Mouse (Mus musculus) intestine, postnatal 0 days (tissue): Measurements from ENCODE around the gene Ell2. TPM values are rescaled to one million over a fixed set of nuclear protein-coding genes. Genes with fewer than 3 reads are reported as not detected.

Source experiments
- ATAC-seq: fragments of 200-750 bp; cut with Nextera tagmentation; 2 replicates; pipeline ENCODE4 v1.8.0; 2017; ENCODE audit warnings: mild to moderate bottlenecking, moderate TSS enrichment, moderate library complexity
- H3K27ac ChIP-seq: fragments of 300-500 bp; sonication (generic); 2 replicates; pipeline ENCODE4 v1.5.1; 2014; ENCODE audit warnings: mild to moderate bottlenecking, low read depth, low read length, moderate library complexity
- H3K27me3 ChIP-seq: fragments of 300-500 bp; sonication (generic); replicated peaks from 2 replicates; pipeline ENCODE4 v1.6.1; 2014; ENCODE audit warnings: low read length, mixed read lengths; ENCODE audit not compliant: control insufficient read depth, insufficient read depth
- H3K36me3 ChIP-seq: fragments of 300-500 bp; sonication (generic); 2 replicates; pipeline ENCODE4 v1.6.1; 2014; ENCODE audit warnings: mild to moderate bottlenecking, moderate library complexity; ENCODE audit not compliant: control insufficient read depth, insufficient read depth
- H3K4me1 ChIP-seq: fragments of 300-500 bp; sonication (generic); replicated peaks from 2 replicates; pipeline ENCODE4 v1.6.1; 2014; ENCODE audit warnings: antibody characterized with exemption, low read length, mixed read lengths; ENCODE audit not compliant: control insufficient read depth, insufficient read depth
- H3K4me2 ChIP-seq: fragments of 300-500 bp; sonication (generic); replicated peaks from 2 replicates; pipeline ENCODE4 v1.6.1; 2014; ENCODE audit warnings: low read depth, mild to moderate bottlenecking, moderate library complexity
- H3K4me3 ChIP-seq: fragments of 300-500 bp; sonication (generic); 2 replicates; pipeline ENCODE4 v1.5.1; 2014; ENCODE audit warnings: low read depth, low read length
- H3K9ac ChIP-seq: fragments of 300-500 bp; sonication (generic); 2 replicates; pipeline ENCODE4 v1.6.1; 2014; ENCODE audit warnings: mild to moderate bottlenecking, low read depth, low read length
- H3K9me3 ChIP-seq: fragments of 300-500 bp; sonication (generic); 2 replicates; pipeline ENCODE4 v1.6.1; 2016; ENCODE audit warnings: mixed run types; ENCODE audit not compliant: control insufficient read depth
- CTCF ChIP-seq: sonication (generic); IDR thresholded peaks from 2 replicates; pipeline ENCODE4 v1.5.1; 2016; ENCODE audit warnings: low read depth, mild to moderate bottlenecking, control low read depth, antibody characterized with exemption, moderate library complexity
- whole genome bisulfite sequencing: fragments of 180-500 bp; shearing (Covaris S2); extraction: QIAGEN DNeasy Blood & Tissue Kit; methylation state at CpG from one replicate; pipeline ENCODE4 v1.1.7; 2014; 5-methylcytosine and 5-hydroxymethylcytosine counted together
- polyA plus RNA-seq: library from polyadenylated mRNA; unstranded; fragments of >200 nt; fragmentation: Nextera tagmentation; extraction: Ambion mirVana; gene quantifications from 2 replicates; pipeline ENCODE4 v1.2.1, GENCODE M21; 2015

Gene Ell2
- polyA plus RNA-seq, 1 experiment from 2014 or later, result 4.1 TPM

DNA sequence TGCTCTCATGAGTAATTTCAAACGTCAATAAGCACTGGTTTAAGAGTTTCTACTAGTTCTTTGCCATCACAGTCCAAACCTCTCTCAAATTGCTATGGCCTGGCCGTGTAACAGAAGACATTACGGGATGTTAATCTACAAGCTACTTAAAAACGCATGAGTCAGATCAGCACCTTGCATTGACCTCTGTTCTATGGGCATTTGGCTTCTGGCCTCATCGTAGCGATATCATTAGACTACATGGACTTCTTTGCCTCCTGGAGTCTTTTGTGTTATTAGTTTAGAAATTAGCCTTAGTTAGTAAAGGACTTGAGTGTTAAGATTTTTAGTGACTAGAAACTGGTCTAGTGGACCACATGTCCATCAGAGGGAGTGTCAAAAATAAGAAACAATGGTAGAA is 7.8 kb downstream of the Ell2 start:
- Histone ChIP-seq H3K36me3 (no peaks in the 10 kb centered on the region), H3K27ac (no peak overlapping the region), H3K4me3 (no peak overlapping the region), H3K4me2 (no peak overlapping the region), H3K9ac (no peak overlapping the region), H3K4me1 (no peaks in the 10 kb centered on the region), H3K9me3 (no peaks in the 10 kb centered on the region), H3K27me3 (no peaks in the 10 kb centered on the region)
- WGBS, result 77% methylated on average over 6 of the region's 6 CpGs
- TF ChIP-seq CTCF, result no peak
- no peak for ATAC-seq

- H3K4me3 ChIP-seq, result no peak overlapping the region
- no peak overlapping the region for H3K9ac ChIP-seq
- H3K9me3 ChIP-seq, result no peaks in the 10 kb centered on the region
- 72% methylated on average over 3 of the region's 3 CpGs for WGBS
- no peaks in the 10 kb centered on the region for H3K36me3 ChIP-seq
- H3K4me1 ChIP-seq, result no peaks in the 10 kb centered on the region
- TF ChIP-seq CTCF, result no peak
- no peak overlapping the region for H3K27ac ChIP-seq
- no peaks in the 10 kb centered on the region for H3K27me3 ChIP-seq
- ATAC-seq, result no peak
- no peak overlapping the region for H3K4me2 ChIP-seq
Observed at GRCm38 (mm10) chr13:75717638-75718302, 11.2 kb downstream of the Ell2 start.

- TF ChIP-seq CTCF, result no peak
- H3K27me3 ChIP-seq, result no peaks in the 10 kb centered on the region
- H3K27ac ChIP-seq, result no peak overlapping the region
- no peak overlapping the region for H3K4me3 ChIP-seq
- H3K9ac ChIP-seq, result no peak overlapping the region
- H3K9me3 ChIP-seq, result no peaks in the 10 kb centered on the region
- no peak overlapping the region for H3K4me2 ChIP-seq
- no peaks in the 10 kb centered on the region for H3K4me1 ChIP-seq
- no peaks in the 10 kb centered on the region for H3K36me3 ChIP-seq
- no peak for ATAC-seq
Observed at GRCm38 (mm10) chr13:75718376-75718775, 11.8 kb downstream of the Ell2 start.

- no peaks in the 10 kb centered on the region for H3K27me3 ChIP-seq
- no peaks in the 10 kb centered on the region for H3K4me1 ChIP-seq
- ATAC-seq, result no peak
- 79% methylated on average over 4 of the region's 4 CpGs for WGBS
- H3K36me3 ChIP-seq, result no peaks in the 10 kb centered on the region
- H3K9me3 ChIP-seq, result no peaks in the 10 kb centered on the region
- no peak overlapping the region for H3K4me3 ChIP-seq
- no peak overlapping the region for H3K27ac ChIP-seq
- TF ChIP-seq CTCF, result no peak
- H3K4me2 ChIP-seq, result no peak overlapping the region
- H3K9ac ChIP-seq, result no peak overlapping the region
Observed at GRCm38 (mm10) chr13:75719645-75720044, 13.1 kb downstream of the Ell2 start.

DNA sequence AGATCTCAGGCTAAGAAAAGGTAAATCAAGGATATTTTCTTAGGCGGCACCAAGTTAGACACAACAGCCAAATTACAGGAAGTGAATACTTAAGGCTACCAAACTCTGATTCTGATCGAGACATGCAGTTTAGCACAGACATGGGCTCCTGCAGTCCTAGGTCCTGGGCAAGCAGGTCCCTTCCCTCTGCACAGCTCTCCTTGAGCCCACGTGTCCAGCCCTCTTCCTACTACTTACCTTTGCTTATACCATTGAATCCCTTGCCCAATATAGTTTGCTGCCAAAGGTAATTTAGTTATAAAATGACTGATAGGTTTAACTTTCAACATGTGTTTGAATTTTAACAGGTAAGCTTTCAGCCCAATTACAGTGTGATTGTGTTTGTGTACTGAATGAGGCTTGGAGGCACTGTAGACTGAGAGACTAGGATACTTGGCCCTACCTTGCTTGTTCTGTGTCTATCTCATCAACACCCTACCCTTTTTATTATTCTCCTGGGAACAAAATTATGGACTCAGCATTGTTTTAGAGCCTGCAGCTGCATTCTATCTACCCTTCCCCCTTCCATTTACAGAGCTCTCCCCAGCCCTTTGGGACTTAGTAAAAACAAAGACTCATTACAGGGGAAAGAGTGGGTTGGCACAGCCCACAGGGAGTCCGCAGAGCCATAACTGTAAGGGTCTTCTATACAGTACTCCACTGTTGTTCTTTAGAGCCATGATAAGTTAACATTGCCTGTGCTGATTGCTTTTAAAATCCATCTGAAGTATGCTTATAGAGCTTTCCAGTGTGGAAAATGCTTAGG is 20.2 kb downstream of the Ell2 start:
- no peak for TF ChIP-seq CTCF
- ATAC-seq, result peak; percentile 41; the same call in 1 of the 2 replicates
- H3K4me1 ChIP-seq, result peaks cover 2% of the 10 kb centered on the region; the same call in 1 of the 2 replicates
- H3K36me3 ChIP-seq, result no peaks in the 10 kb centered on the region
- no peak overlapping the region for H3K4me3 ChIP-seq
- H3K9ac ChIP-seq, result no peak overlapping the region
- H3K27ac ChIP-seq, result no peak overlapping the region
- no peak overlapping the region for H3K4me2 ChIP-seq
- H3K27me3 ChIP-seq, result no peaks in the 10 kb centered on the region
- H3K9me3 ChIP-seq, result no peaks in the 10 kb centered on the region
- WGBS, result 62% methylated on average over 4 of the region's 4 CpGs

- 85% methylated on average over 1 of the region's 1 CpGs for WGBS
- no peak for ATAC-seq
- H3K36me3 ChIP-seq, result no peaks in the 10 kb centered on the region
- peaks cover 2% of the 10 kb centered on the region; the same call in 1 of the 2 replicates for H3K4me1 ChIP-seq
- no peak for TF ChIP-seq CTCF
- H3K4me2 ChIP-seq, result no peak overlapping the region
- no peak overlapping the region for H3K4me3 ChIP-seq
- no peak overlapping the region for H3K27ac ChIP-seq
- no peaks in the 10 kb centered on the region for H3K9me3 ChIP-seq
- no peak overlapping the region for H3K9ac ChIP-seq
- H3K27me3 ChIP-seq, result no peaks in the 10 kb centered on the region
Observed at GRCm38 (mm10) chr13:75727932-75728331, 21.4 kb downstream of the Ell2 start.
